Mouse (Mus musculus) hindbrain, embryonic 10.5 days (tissue): ENCODE results near the gene 2610507B11Rik. TPM values are rescaled to one million over a fixed set of nuclear protein-coding genes. Genes with fewer than 3 reads are reported as not detected.

Experiments
- DNase-seq: peaks from one replicate; pipeline ENCODE4 v3.0.0-alpha.2; 2017; ENCODE audit warnings: low spot score
- H3K27ac ChIP-seq: fragments of 300-500 bp; sonication (generic); 2 replicates; pipeline ENCODE4 v1.5.1; 2016; ENCODE audit warnings: mild to moderate bottlenecking, moderate library complexity
- H3K27me3 ChIP-seq: fragments of 300-500 bp; sonication (generic); 2 replicates; pipeline ENCODE4 v1.6.1; 2016; ENCODE audit warnings: mild to moderate bottlenecking; ENCODE audit not compliant: poor library complexity, insufficient read depth, severe bottlenecking
- H3K36me3 ChIP-seq: fragments of 300-500 bp; sonication (generic); 2 replicates; pipeline ENCODE4 v1.6.1; 2016; ENCODE audit warnings: mild to moderate bottlenecking, moderate library complexity
- H3K4me1 ChIP-seq: fragments of 300-500 bp; sonication (generic); replicated peaks from 2 replicates; pipeline ENCODE4 v1.6.1; 2016; ENCODE audit warnings: mild to moderate bottlenecking
- H3K4me3 ChIP-seq: fragments of 300-500 bp; sonication (generic); 2 replicates; pipeline ENCODE4 v1.5.1; 2016; ENCODE audit warnings: mild to moderate bottlenecking, moderate library complexity
- H3K9me3 ChIP-seq: fragments of 300-500 bp; sonication (generic); 2 replicates; pipeline ENCODE4 v1.6.1; 2016; ENCODE audit warnings: mild to moderate bottlenecking, moderate library complexity
- WGBS: fragments of 180-500 bp; shearing (Covaris S2); methylation state at CpG from one replicate; pipeline ENCODE4 v1.1.7; 2016; 5-methylcytosine and 5-hydroxymethylcytosine counted together
- polyA plus RNA-seq: library from polyadenylated mRNA; unstranded; fragments of >200 nt; fragmentation: Nextera tagmentation; extraction: Ambion mirVana; gene quantifications from 2 replicates; pipeline ENCODE4 v1.2.1, GENCODE M21; 2016

2610507B11Rik gene
- 53.2 and 65.6 TPM in 2 replicates for polyA plus RNA-seq

- Histone ChIP-seq H3K36me3 (peaks cover 36% of the 10 kb centered on the region), H3K4me1 (peaks cover 7% of the 10 kb centered on the region), H3K27ac (peak within 1 kb of the TSS; percentile 92), H3K27me3 (peaks cover 21% of the 10 kb centered on the region), H3K4me3 (peak within 1 kb of the TSS; percentile 92), H3K9me3 (no peaks in the 10 kb centered on the region)
- WGBS, result under 1% methylated on average over 115 of the region's 115 CpGs
- peak; percentile 93 for DNase-seq
Measured at GRCm38 (mm10) chr11:78261380-78262352, at the start of gene 2610507B11Rik. Gene 2610507B11Rik, plus strand, starts transcription at chr11:78261752.

GRCm38 (mm10) chr11:78213086-78213817 is 48.3 kb upstream of the 2610507B11Rik start:
- DNase-seq, result no peak
- 93% methylated on average over 14 of the region's 14 CpGs for WGBS
- H3K27me3 ChIP-seq, result no peaks in the 10 kb centered on the region
- H3K27ac ChIP-seq, result no peak overlapping the region
- H3K9me3 ChIP-seq, result no peaks in the 10 kb centered on the region
- no peaks in the 10 kb centered on the region for H3K4me1 ChIP-seq
- no peak overlapping the region for H3K4me3 ChIP-seq
- peaks cover 100% of the 10 kb centered on the region for H3K36me3 ChIP-seq

GRCm38 (mm10) chr11:78215709-78216317 is 45.7 kb upstream of the 2610507B11Rik start:
- Histone ChIP-seq H3K36me3 (peaks cover 100% of the 10 kb centered on the region), H3K27me3 (no peaks in the 10 kb centered on the region)
- 93% methylated on average over 11 of the region's 11 CpGs for WGBS

GRCm38 (mm10) chr11:78223586-78223985 is 38.0 kb upstream of the 2610507B11Rik start:
- Histone ChIP-seq H3K27ac (no peak overlapping the region), H3K36me3 (peaks cover 100% of the 10 kb centered on the region), H3K9me3 (no peaks in the 10 kb centered on the region), H3K4me3 (no peak overlapping the region), H3K4me1 (no peaks in the 10 kb centered on the region), H3K27me3 (no peaks in the 10 kb centered on the region)
- whole genome bisulfite sequencing, result 93% methylated on average over 4 of the region's 4 CpGs
- no peak for DNase-seq

More at GRCm38 (mm10) chr11:78215709-78216317, 45.7 kb upstream of the 2610507B11Rik start:
- no peaks in the 10 kb centered on the region for H3K9me3 ChIP-seq
- no peak overlapping the region for H3K27ac ChIP-seq
- no peak overlapping the region for H3K4me3 ChIP-seq
- DNase-seq, result no peak
- H3K4me1 ChIP-seq, result no peaks in the 10 kb centered on the region

- H3K9me3 ChIP-seq, result no peaks in the 10 kb centered on the region
- DNase-seq, result no peak
- H3K27ac ChIP-seq, result no peak overlapping the region
- H3K4me1 ChIP-seq, result no peaks in the 10 kb centered on the region
- 91% methylated on average over 6 of the region's 6 CpGs for WGBS
- H3K4me3 ChIP-seq, result no peak overlapping the region
- peaks cover 98% of the 10 kb centered on the region for H3K36me3 ChIP-seq
- no peaks in the 10 kb centered on the region for H3K27me3 ChIP-seq
Measured at GRCm38 (mm10) chr11:78231518-78231917, 30.0 kb upstream of the 2610507B11Rik start.

- Histone ChIP-seq H3K9me3 (no peaks in the 10 kb centered on the region), H3K4me1 (peaks cover 15% of the 10 kb centered on the region), H3K27me3 (no peaks in the 10 kb centered on the region), H3K4me3 (no peak overlapping the region), H3K27ac (no peak overlapping the region), H3K36me3 (peaks cover 56% of the 10 kb centered on the region)
- 91% methylated on average over 9 of the region's 9 CpGs for WGBS
- DNase-seq, result no peak
Measured at GRCm38 (mm10) chr11:78240193-78240857, 21.2 kb upstream of the 2610507B11Rik start.

- Histone ChIP-seq H3K36me3 (peaks cover 26% of the 10 kb centered on the region), H3K9me3 (no peaks in the 10 kb centered on the region), H3K27ac (peak overlapping the region; percentile 95), H3K4me1 (peaks cover 37% of the 10 kb centered on the region), H3K4me3 (peak overlapping the region; percentile 99), H3K27me3 (no peaks in the 10 kb centered on the region)
- DNase-seq, result no peak
- under 1% methylated on average over 19 of the region's 19 CpGs for WGBS
Measured at GRCm38 (mm10) chr11:78245261-78245626, 16.3 kb upstream of the 2610507B11Rik start.

- H3K4me1 ChIP-seq, result peaks cover 37% of the 10 kb centered on the region
- peak within 1 kb of the TSS; percentile 95 for H3K27ac ChIP-seq
- H3K36me3 ChIP-seq, result peaks cover 26% of the 10 kb centered on the region
- under 1% methylated on average over 50 of the region's 50 CpGs for WGBS
- peak; percentile 96 for DNase-seq
- H3K4me3 ChIP-seq, result peak within 1 kb of the TSS; percentile 99
- no peaks in the 10 kb centered on the region for H3K9me3 ChIP-seq
- H3K27me3 ChIP-seq, result no peaks in the 10 kb centered on the region
Measured at GRCm38 (mm10) chr11:78245627-78246317, 15.8 kb upstream of the 2610507B11Rik start, which contains the start of the genes Sdf2 and Supt6. Gene Sdf2, plus strand, starts transcription at chr11:78245746. Gene Supt6, minus strand, starts transcription at chr11:78245987.

- Histone ChIP-seq H3K27me3 (no peaks in the 10 kb centered on the region), H3K36me3 (peaks cover 30% of the 10 kb centered on the region), H3K4me3 (peak overlapping the region; percentile 99), H3K4me1 (peaks cover 37% of the 10 kb centered on the region), H3K27ac (peak overlapping the region; percentile 95), H3K9me3 (no peaks in the 10 kb centered on the region)
- WGBS, result 56% methylated on average over 7 of the region's 7 CpGs
- no peak for DNase-seq
Measured at GRCm38 (mm10) chr11:78246318-78247011, 15.1 kb upstream of the 2610507B11Rik start.

- H3K4me3 ChIP-seq, result peak overlapping the region; percentile 99; the same call in 1 of the 2 replicates
- DNase-seq, result no peak
- H3K9me3 ChIP-seq, result no peaks in the 10 kb centered on the region
- H3K27ac ChIP-seq, result no peak overlapping the region
- H3K27me3 ChIP-seq, result no peaks in the 10 kb centered on the region
- H3K36me3 ChIP-seq, result peaks cover 32% of the 10 kb centered on the region
- 78% methylated on average over 3 of the region's 3 CpGs for WGBS
- peaks cover 37% of the 10 kb centered on the region for H3K4me1 ChIP-seq
Measured at GRCm38 (mm10) chr11:78247012-78247348, 14.6 kb upstream of the 2610507B11Rik start.

- Histone ChIP-seq H3K36me3 (peaks cover 37% of the 10 kb centered on the region), H3K4me3 (peak overlapping the region; percentile 26; the same call in 1 of the 2 replicates), H3K4me1 (peaks cover 37% of the 10 kb centered on the region), H3K27ac (no peak overlapping the region), H3K9me3 (no peaks in the 10 kb centered on the region), H3K27me3 (no peaks in the 10 kb centered on the region)
- 63% methylated on average over 4 of the region's 4 CpGs for WGBS
- no peak for DNase-seq
Measured at GRCm38 (mm10) chr11:78247727-78248140, 13.8 kb upstream of the 2610507B11Rik start.
